Mouse (Mus musculus) forebrain, embryonic 12.5 days (tissue): ENCODE measurements around the gene Lrch3. TPM values are rescaled to one million over a fixed set of nuclear protein-coding genes. Genes with fewer than 3 reads are reported as not detected.
"Not testable (repeated sequence)": the region's sequence is repeated elsewhere in the genome, so short reads cannot be mapped to it uniquely, and the experiment has no call there.

Source experiments
- ATAC-seq: fragments of 200-750 bp; cut with Nextera tagmentation; 2 replicates; pipeline ENCODE4 v1.8.0; 2017; ENCODE audit warnings: moderate TSS enrichment; ENCODE audit not compliant: low FRiP score
- H3K27ac ChIP-seq: fragments of 300-500 bp; sonication (generic); 2 replicates; pipeline ENCODE4 v1.5.1; 2016; ENCODE audit warnings: mild to moderate bottlenecking
- H3K27me3 ChIP-seq: fragments of 300-500 bp; sonication (generic); 2 replicates; pipeline ENCODE4 v1.6.1; 2016; ENCODE audit warnings: mild to moderate bottlenecking
- H3K36me3 ChIP-seq: fragments of 300-500 bp; sonication (generic); replicated peaks from 2 replicates; pipeline ENCODE4 v1.6.1; 2016; ENCODE audit warnings: mild to moderate bottlenecking
- H3K4me1 ChIP-seq: fragments of 300-500 bp; sonication (generic); 2 replicates; pipeline ENCODE4 v1.6.1; 2016
- H3K4me2 ChIP-seq: fragments of 300-500 bp; sonication (generic); 2 replicates; pipeline ENCODE4 v1.6.1; 2016; ENCODE audit warnings: mild to moderate bottlenecking, moderate library complexity
- H3K4me3 ChIP-seq: fragments of 300-500 bp; sonication (generic); replicated peaks from 2 replicates; pipeline ENCODE4 v1.5.1; 2016; ENCODE audit warnings: mild to moderate bottlenecking
- H3K9ac ChIP-seq: fragments of 300-500 bp; sonication (generic); 2 replicates; pipeline ENCODE4 v1.6.1; 2016; ENCODE audit warnings: mild to moderate bottlenecking
- H3K9me3 ChIP-seq: fragments of 300-500 bp; sonication (generic); 2 replicates; pipeline ENCODE4 v1.6.1; 2016
- WGBS: fragments of 180-500 bp; shearing (Covaris S2); methylation state at CpG from one replicate; pipeline ENCODE4 v1.1.7; 2016; 5-methylcytosine and 5-hydroxymethylcytosine counted together
- polyA plus RNA-seq: library from polyadenylated mRNA; unstranded; fragments of >200 nt; fragmentation: Nextera tagmentation; extraction: Ambion mirVana; gene quantifications from 2 replicates; pipeline ENCODE4 v1.2.1, GENCODE M21; 2016

Gene Lrch3
- polyA plus RNA-seq, 1 experiment from 2014 or later = 49.4 TPM

DNA sequence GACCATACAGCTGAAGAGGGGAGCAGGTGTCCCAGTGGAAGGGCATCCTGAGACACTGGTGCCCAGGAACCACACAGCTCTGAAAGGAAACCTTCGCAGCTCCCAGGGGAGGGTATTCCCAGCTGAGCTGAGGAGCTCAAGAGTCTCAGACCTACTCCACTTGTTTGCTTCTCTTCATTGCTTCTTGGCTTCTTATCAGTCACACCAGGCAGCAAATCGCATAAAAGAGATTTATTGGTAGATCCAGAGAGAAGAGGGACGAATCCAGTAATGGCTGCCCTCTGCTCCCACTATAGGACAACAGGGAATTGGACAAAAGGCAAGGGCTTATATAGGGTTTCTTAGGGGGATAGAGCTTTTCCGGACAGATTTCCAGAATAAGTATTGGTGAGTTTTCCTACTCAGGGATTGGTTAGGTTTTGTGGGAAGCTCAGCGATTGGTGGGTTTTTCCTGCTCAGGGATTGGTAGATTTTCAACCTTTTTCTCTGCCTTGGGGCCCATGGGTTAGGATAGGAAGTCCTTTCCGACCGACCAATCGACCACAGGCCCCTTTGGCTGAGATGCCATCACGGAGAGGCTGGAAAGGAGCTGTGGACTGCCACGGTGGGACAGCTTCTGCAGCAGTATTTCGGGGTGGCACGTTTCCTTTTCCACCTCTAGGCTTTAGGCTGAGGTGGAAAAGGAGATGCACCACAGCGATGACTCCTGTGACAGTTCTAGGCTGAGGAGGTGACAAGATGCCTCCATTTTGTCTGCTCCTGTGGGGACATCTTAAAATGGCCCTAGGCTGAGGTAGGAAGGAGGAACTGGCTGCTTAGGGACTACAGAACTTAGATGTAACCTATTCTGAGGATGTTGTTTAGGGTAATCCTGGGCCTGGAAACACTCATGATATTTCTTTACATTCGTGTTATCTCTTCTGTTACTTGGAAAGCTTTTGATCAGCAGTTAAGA lies 34.7 kb upstream of the Lrch3 start:
- H3K4me1 ChIP-seq = peaks cover 13% of the 10 kb centered on the region
- no peak for ATAC-seq
- no peaks in the 10 kb centered on the region for H3K9me3 ChIP-seq
- no peaks in the 10 kb centered on the region for H3K27me3 ChIP-seq
- H3K4me2 ChIP-seq = peak overlapping the region; percentile 90
- peak overlapping the region; percentile 94 for H3K4me3 ChIP-seq
- H3K27ac ChIP-seq = no peak overlapping the region
- 0 out of 2 replicates have a peak overlapping the region, but pooled peaks have one; percentile 17 for H3K9ac ChIP-seq
- no peaks in the 10 kb centered on the region; the same call in 1 of the 2 replicates for H3K36me3 ChIP-seq
- WGBS = 86% methylated on average over 14 of the region's 14 CpGs

GRCm38 (mm10) chr16:32881538-32881937 lies 32.4 kb upstream of the Lrch3 start:
- 85% methylated on average over 7 of the region's 7 CpGs for WGBS
- Histone ChIP-seq H3K36me3 (peaks cover 5% of the 10 kb centered on the region), H3K9me3 (no peaks in the 10 kb centered on the region), H3K27ac (no peak overlapping the region), H3K9ac (no peak overlapping the region), H3K4me2 (no peak overlapping the region), H3K27me3 (no peaks in the 10 kb centered on the region), H3K4me3 (no peak overlapping the region), H3K4me1 (peaks cover 13% of the 10 kb centered on the region)
- ATAC-seq = no peak

DNA sequence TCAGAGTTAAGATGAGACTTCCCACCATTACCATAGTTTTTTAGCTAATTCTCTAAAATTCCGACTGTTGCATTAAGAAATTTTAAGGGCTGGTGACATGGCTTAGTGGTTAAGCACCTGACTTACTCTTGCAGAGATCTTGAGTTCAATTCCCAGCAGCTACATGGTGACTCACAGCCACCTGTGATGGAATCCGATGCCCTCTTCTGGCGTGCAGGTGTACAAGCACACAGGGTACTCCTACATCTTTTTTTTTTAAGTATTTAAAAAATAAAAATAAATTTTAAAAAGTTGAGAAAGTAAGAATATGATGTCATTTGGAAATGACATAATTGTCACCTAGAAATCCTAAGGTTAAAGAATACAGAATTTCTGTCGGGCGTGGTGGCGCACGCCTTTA lies 25.9 kb upstream of the Lrch3 start:
- no peaks in the 10 kb centered on the region for H3K9me3 ChIP-seq
- H3K27me3 ChIP-seq = no peaks in the 10 kb centered on the region
- H3K4me3 ChIP-seq = no peak overlapping the region
- H3K27ac ChIP-seq = no peak overlapping the region
- H3K4me2 ChIP-seq = no peak overlapping the region
- peaks cover 37% of the 10 kb centered on the region for H3K36me3 ChIP-seq
- WGBS = 89% methylated on average over 7 of the region's 7 CpGs
- no peak overlapping the region for H3K9ac ChIP-seq
- no peak for ATAC-seq
- H3K4me1 ChIP-seq = no peaks in the 10 kb centered on the region

DNA sequence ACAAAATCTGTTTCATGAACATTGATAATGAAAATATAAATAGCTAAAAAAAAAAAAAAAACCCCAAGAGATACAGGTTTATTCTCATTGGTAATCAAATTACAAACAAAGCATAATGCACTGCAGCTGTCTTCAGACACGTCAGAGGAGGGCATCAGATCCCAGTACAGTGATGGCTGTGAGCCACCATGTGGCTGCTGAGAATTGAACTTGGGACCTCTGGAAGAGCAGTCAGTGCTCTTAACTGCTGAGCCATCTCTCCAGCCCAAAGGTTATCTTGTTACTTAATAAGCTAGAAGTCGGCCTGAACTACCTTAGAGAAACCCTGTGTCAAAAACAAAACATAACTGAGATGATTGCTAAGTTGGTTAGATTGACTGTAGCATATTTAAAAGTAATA lies 24.0 kb upstream of the Lrch3 start:
- ATAC-seq = no peak
- Histone ChIP-seq H3K4me1 (no peaks in the 10 kb centered on the region), H3K27me3 (no peaks in the 10 kb centered on the region), H3K4me2 (no peak overlapping the region), H3K36me3 (peaks cover 50% of the 10 kb centered on the region), H3K9me3 (no peaks in the 10 kb centered on the region), H3K9ac (no peak overlapping the region), H3K27ac (no peak overlapping the region), H3K4me3 (no peak overlapping the region)
- WGBS = 76% methylated on average over 2 of the region's 2 CpGs

- Histone ChIP-seq H3K36me3 (peaks cover 53% of the 10 kb centered on the region), H3K4me2 (no peak overlapping the region), H3K9me3 (no peaks in the 10 kb centered on the region), H3K27me3 (no peaks in the 10 kb centered on the region), H3K4me3 (no peak overlapping the region), H3K27ac (no peak overlapping the region), H3K4me1 (no peaks in the 10 kb centered on the region), H3K9ac (no peak overlapping the region)
- no peak for ATAC-seq
Observed at GRCm38 (mm10) chr16:32896126-32896525, 17.8 kb upstream of the Lrch3 start.

DNA sequence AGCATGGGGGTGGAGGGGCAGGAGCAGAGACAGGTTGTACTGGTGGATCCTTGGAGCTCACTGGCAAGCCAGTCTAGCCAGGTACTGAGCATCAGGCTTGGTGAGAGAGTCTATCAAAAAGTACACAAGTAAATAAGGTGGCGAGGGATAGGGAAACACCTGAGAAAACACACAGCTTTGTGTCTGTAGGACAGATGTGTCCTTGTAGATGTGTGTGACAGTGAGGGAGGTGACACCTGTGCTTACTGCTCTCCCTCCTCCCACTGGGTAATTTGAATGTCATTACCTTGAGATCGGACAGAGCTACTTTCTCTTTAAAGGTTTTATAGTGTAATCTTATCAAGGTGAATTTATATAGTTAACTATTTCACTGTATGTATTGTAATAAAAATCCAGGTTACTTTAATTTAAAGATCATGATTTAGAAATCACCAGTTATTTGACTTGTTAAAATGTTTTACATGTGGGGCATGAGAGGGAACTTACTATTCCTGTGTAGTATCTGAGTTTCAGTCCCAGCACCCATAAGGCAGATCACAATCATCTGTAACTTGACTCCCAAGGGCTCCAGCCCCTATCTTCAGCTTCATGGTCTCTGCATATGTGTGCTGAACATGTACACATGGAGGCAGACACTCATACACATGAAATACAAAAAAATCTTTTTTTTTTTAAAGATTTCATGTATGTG lies 12.4 kb upstream of the Lrch3 start:
- no peak for ATAC-seq
- no peak overlapping the region for H3K4me3 ChIP-seq
- WGBS = 91% methylated on average over 2 of the region's 2 CpGs

GRCm38 (mm10) chr16:32902051-32902428 lies 11.9 kb upstream of the Lrch3 start:
- Histone ChIP-seq H3K9me3 (no peaks in the 10 kb centered on the region), H3K4me1 (no peaks in the 10 kb centered on the region), H3K4me3 (no peak overlapping the region), H3K9ac (no peak overlapping the region), H3K27ac (no peak overlapping the region), H3K4me2 (no peak overlapping the region), H3K36me3 (peaks cover 34% of the 10 kb centered on the region), H3K27me3 (no peaks in the 10 kb centered on the region)
- 70% methylated on average over 3 of the region's 3 CpGs for WGBS
- no peak for ATAC-seq

More for the DNA sequence above, 12.4 kb upstream of the Lrch3 start:
- peaks cover 29% of the 10 kb centered on the region for H3K36me3 ChIP-seq
- H3K27ac ChIP-seq = no peak overlapping the region
- no peaks in the 10 kb centered on the region for H3K9me3 ChIP-seq
- no peaks in the 10 kb centered on the region for H3K27me3 ChIP-seq
- no peaks in the 10 kb centered on the region for H3K4me1 ChIP-seq
- H3K9ac ChIP-seq = no peak overlapping the region
- H3K4me2 ChIP-seq = no peak overlapping the region

DNA sequence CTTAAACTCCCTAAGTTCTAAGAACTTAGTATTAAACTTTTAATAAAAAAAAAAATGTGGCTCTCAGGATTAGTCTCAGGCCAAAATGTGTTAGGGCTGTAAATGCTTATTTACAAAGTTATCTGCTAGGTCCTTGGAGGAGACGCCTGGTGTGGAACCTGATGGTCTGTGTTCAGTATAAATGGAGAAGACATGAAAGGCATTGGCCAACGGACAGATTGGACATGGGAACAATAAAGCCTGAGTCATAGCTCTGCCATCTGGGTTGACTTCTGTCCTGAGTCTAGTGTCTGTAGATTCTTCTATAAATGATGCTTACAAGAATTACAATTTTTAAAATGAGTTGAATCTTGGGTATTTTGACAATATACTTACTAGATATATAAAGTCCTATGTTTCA lies 7.7 kb upstream of the Lrch3 start:
- Histone ChIP-seq H3K4me3 (no peak overlapping the region), H3K4me1 (no peaks in the 10 kb centered on the region), H3K9me3 (no peaks in the 10 kb centered on the region), H3K36me3 (peaks cover 19% of the 10 kb centered on the region), H3K9ac (no peak overlapping the region), H3K4me2 (no peak overlapping the region), H3K27ac (no peak overlapping the region), H3K27me3 (no peaks in the 10 kb centered on the region)
- 88% methylated on average over 2 of the region's 2 CpGs for WGBS
- ATAC-seq = no peak

- no peaks in the 10 kb centered on the region for H3K27me3 ChIP-seq
- H3K4me3 ChIP-seq = no peak overlapping the region
- H3K9ac ChIP-seq = no peak overlapping the region
- no peaks in the 10 kb centered on the region for H3K4me1 ChIP-seq
- H3K36me3 ChIP-seq = peaks cover 19% of the 10 kb centered on the region
- no peak for ATAC-seq
- H3K27ac ChIP-seq = no peak overlapping the region
- H3K4me2 ChIP-seq = no peak overlapping the region
- no peaks in the 10 kb centered on the region for H3K9me3 ChIP-seq
- WGBS = 92% methylated on average over 8 of the region's 8 CpGs
Observed at GRCm38 (mm10) chr16:32906727-32907126, 7.2 kb upstream of the Lrch3 start.

GRCm38 (mm10) chr16:32913212-32913611 lies 688 bp upstream of the Lrch3 start:
- no peaks in the 10 kb centered on the region for H3K36me3 ChIP-seq
- 71% methylated on average over 7 of the region's 7 CpGs for WGBS
- H3K9me3 ChIP-seq = no peaks in the 10 kb centered on the region
- no peak overlapping the region for H3K9ac ChIP-seq
- no peak overlapping the region for H3K27ac ChIP-seq
- H3K4me3 ChIP-seq = no peak overlapping the region
- H3K27me3 ChIP-seq = no peaks in the 10 kb centered on the region
- peak overlapping the region; percentile 62 for H3K4me2 ChIP-seq
- no peak for ATAC-seq
- H3K4me1 ChIP-seq = peaks cover 10% of the 10 kb centered on the region

DNA sequence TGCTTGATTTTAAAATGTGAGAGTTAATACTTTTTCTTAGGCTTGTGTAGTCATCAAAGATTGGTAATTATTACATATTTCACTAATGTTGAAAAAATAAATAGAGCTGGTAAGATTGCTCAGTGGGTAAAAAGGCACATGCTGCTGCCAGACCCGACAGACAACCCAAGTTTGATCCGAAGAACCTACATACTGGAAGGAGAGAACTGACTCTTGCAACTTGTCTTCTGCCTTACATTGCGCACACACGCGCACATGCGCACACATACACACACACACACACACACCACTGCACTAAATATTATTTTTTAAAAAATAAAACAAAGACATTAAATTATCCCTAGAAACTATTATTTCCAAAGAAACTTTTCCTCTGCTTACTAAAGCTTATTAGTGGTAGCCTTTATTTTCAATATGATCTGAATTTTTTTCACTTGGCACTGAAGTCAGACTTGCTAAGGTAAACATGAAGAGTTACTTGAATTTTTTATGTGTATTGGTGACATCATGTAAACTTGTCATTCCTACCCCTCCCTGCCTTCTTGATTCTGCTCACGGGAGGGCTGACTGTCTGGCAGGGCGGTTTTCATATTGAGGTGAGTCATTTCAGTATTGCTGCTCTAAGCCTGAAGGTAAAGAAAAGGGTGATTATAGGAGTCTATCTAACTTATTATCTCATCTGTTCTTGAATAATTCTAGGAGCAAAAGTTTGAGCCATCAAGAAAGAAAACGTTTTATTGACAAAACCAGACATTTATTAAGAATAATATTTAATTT lies 1.6 kb downstream of the Lrch3 start:
- no peak overlapping the region for H3K27ac ChIP-seq
- peak overlapping the region; percentile 62 for H3K4me2 ChIP-seq
- ATAC-seq = no peak

DNA sequence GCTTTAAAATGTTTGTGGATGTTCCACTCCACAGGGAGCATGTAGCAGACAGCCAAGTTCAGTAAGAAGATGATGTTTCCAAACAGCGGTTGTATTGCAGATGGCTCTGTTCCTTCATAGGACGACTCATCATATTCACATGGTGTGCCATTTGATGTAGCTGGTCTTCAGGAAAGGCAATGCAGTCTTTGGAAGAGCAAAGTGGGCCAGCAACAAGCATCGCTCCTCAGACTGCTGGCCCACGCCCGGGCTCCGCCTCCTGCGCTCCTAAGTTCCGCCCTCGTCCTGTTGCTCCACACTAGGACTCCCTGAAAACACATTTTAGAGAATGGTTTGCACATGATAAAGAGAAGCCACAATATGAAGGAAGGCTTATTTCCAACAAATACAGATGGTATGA lies 12.7 kb downstream of the Lrch3 start:
- H3K4me3 ChIP-seq, H3K4me2 ChIP-seq, H3K27ac ChIP-seq, H3K27me3 ChIP-seq, H3K9ac ChIP-seq, ATAC-seq, H3K9me3 ChIP-seq, H3K4me1 ChIP-seq: not testable (repeated sequence)
- peaks cover 25% of the 10 kb centered on the region for H3K36me3 ChIP-seq
- 94% methylated on average over 9 of the region's 9 CpGs for WGBS

More for the DNA sequence above, 1.6 kb downstream of the Lrch3 start:
- Histone ChIP-seq H3K27me3 (no peaks in the 10 kb centered on the region), H3K9ac (no peak overlapping the region), H3K4me1 (peaks cover 10% of the 10 kb centered on the region), H3K36me3 (0 out of 2 replicates have a peak, but pooled peaks cover 4% of the 10 kb centered on the region), H3K4me3 (peak overlapping the region; percentile 92), H3K9me3 (no peaks in the 10 kb centered on the region)
- 76% methylated on average over 9 of the region's 9 CpGs for WGBS
